Mouse (Mus musculus) CH12.LX (cell line): Measurements from ENCODE around the gene Crkl. TPM values are rescaled to one million over a fixed set of nuclear protein-coding genes. Genes with fewer than 3 reads are reported as not detected.
A peak's percentile ranks its signal among the peaks of the same experiment; 100 is the strongest.

ENCODE experiments used
- DNase-seq: peaks from one replicate; pipeline ENCODE4 v3.0.0-alpha.2; 2013; ENCODE audit errors: extremely low read depth
- H3K27ac ChIP-seq: 2 replicates; pipeline ENCODE4 v1.5.1; 2012; ENCODE audit warnings: low read depth, mild to moderate bottlenecking, control low read depth, moderate library complexity; ENCODE audit not compliant: insufficient read depth
- H3K27me3 ChIP-seq: replicated peaks from 2 replicates; pipeline ENCODE3; 2012; ENCODE audit warnings: inconsistent platforms
- H3K36me3 ChIP-seq, 2 experiments: replicated peaks in 1 of 2; 2 replicates each; pipeline versions ENCODE3 to v1.6.1; 2012; ENCODE audit warnings: inconsistent platforms in 1 of 2, low read length in 1 of 2, mild to moderate bottlenecking in 1 of 2, mixed read lengths in 1 of 2, moderate library complexity in 1 of 2; ENCODE audit not compliant: control insufficient read depth in 1 of 2, insufficient read depth in 1 of 2
- H3K4me1 ChIP-seq, 2 experiments: 2 replicates each; pipeline ENCODE4 v1.6.1; 2012; ENCODE audit warnings: inconsistent platforms in 1 of 2, moderate library complexity in 1 of 2; ENCODE audit not compliant: insufficient read depth in 2 of 2, control insufficient read depth in 1 of 2
- H3K4me2 ChIP-seq: 2 replicates; pipeline ENCODE4 v1.6.1; 2012; ENCODE audit warnings: low read depth, mild to moderate bottlenecking, control low read depth; ENCODE audit not compliant: poor library complexity, insufficient read depth, severe bottlenecking
- H3K4me3 ChIP-seq, 3 experiments: fragments of 150-350 bp in 1 of 3; sonication (generic) in 1 of 3; replicated peaks in 1 of 3; 2 replicates each; pipeline versions ENCODE3 to v1.5.1; 2011 to 2012; ENCODE audit warnings: low read depth in 2 of 3, low read length in 2 of 3, mild to moderate bottlenecking in 2 of 3, moderate library complexity in 2 of 3, control low read depth in 1 of 3, improper control_type of control experiment in 1 of 3, inconsistent platforms in 1 of 3, mixed read lengths in 1 of 3; ENCODE audit not compliant: poor library complexity in 1 of 3
- H3K79me2 ChIP-seq: replicated peaks from 2 replicates; pipeline ENCODE4 v1.6.1; 2012; ENCODE audit warnings: mild to moderate bottlenecking, moderate library complexity; ENCODE audit not compliant: control insufficient read depth, poor library complexity, insufficient read depth, severe bottlenecking; ENCODE audit errors: extremely low read depth
- H3K9ac ChIP-seq: 2 replicates; pipeline ENCODE4 v1.6.1; 2012; ENCODE audit warnings: low read depth, mild to moderate bottlenecking, control low read depth, moderate library complexity; ENCODE audit not compliant: insufficient read depth
- H3K9me3 ChIP-seq: replicated peaks from 2 replicates; pipeline ENCODE3; 2012; ENCODE audit warnings: low read length, inconsistent platforms, mixed read lengths
- BHLHE40 ChIP-seq: IDR thresholded peaks from 2 replicates; pipeline ENCODE4 v1.6.1; 2011; ENCODE audit warnings: mild to moderate bottlenecking, low read depth, low read length, improper control_type of control experiment
- CTCF ChIP-seq, 2 experiments: IDR thresholded peaks in 1 of 2; conservative IDR thresholded peaks in 1 of 2; 2 replicates each; pipeline ENCODE4 v1.5.1; 2011 to 2012; ENCODE audit warnings: low read depth in 2 of 2, low read length in 2 of 2, improper control_type of control experiment in 1 of 2, inconsistent platforms in 1 of 2, mild to moderate bottlenecking in 1 of 2, moderate library complexity in 1 of 2
- ELF1 ChIP-seq: IDR thresholded peaks from 2 replicates; pipeline ENCODE4 v1.6.1; 2014; ENCODE audit warnings: low read depth, mild to moderate bottlenecking, inconsistent platforms, low read length, improper control_type of control experiment
- JUND ChIP-seq: conservative IDR thresholded peaks from 2 replicates; pipeline ENCODE4 v1.6.1; 2011; ENCODE audit warnings: low read depth, low read length, improper control_type of control experiment
- MAX ChIP-seq: IDR thresholded peaks from 2 replicates; pipeline ENCODE4 v1.6.1; 2011; ENCODE audit warnings: low read length, improper control_type of control experiment
- MXI1 ChIP-seq: IDR thresholded peaks from 2 replicates; pipeline ENCODE4 v1.6.1; 2011; ENCODE audit warnings: mild to moderate bottlenecking, low read depth, low read length, improper control_type of control experiment
- MYC ChIP-seq: IDR thresholded peaks from 2 replicates; pipeline ENCODE4 v1.6.1; 2011; ENCODE audit warnings: low read depth, mild to moderate bottlenecking, improper control_type of control experiment, low read length
- RAD21 ChIP-seq: IDR thresholded peaks from 2 replicates; pipeline ENCODE4 v1.6.1; 2011; ENCODE audit warnings: low read depth, mild to moderate bottlenecking, low read length, improper control_type of control experiment, moderate library complexity
- SMC3 ChIP-seq: IDR thresholded peaks from 2 replicates; pipeline ENCODE4 v1.6.1; 2011; ENCODE audit warnings: low read depth, low read length, improper control_type of control experiment
- TCF12 ChIP-seq: IDR thresholded peaks from 2 replicates; pipeline ENCODE4 v1.6.1; 2014; ENCODE audit warnings: low read depth, mild to moderate bottlenecking, inconsistent platforms, low read length, improper control_type of control experiment
- ZC3H11A ChIP-seq: IDR thresholded peaks from 2 replicates; pipeline ENCODE4 v1.6.1; 2012; ENCODE audit warnings: low read depth, mild to moderate bottlenecking, inconsistent platforms, low read length, improper control_type of control experiment
- dilution Hi-C: fragments of 300-500 bp; cut with MboI; formaldehyde crosslinking; loops from 2 replicates; pipeline ENCODE4 v1.14.3; 2020; ENCODE audit warnings: low sequenced_read_pairs; ENCODE audit not compliant: extremely low pct_unique_long_range_greater_than_20kb, extremely low pct_ligation_motif_present
- in situ Hi-C: fragments of 300-500 bp; cut with MboI; formaldehyde crosslinking; loops from 3 replicates; pipeline ENCODE4 v1.14.3; 2019; ENCODE audit warnings: low sequenced_read_pairs, low pct_ligation_motif_present, low pct_unique_long_range_greater_than_20kb, mixed read lengths
- polyA plus RNA-seq: library from polyadenylated mRNA; unstranded; fragments of >175 nt; gene quantifications from 2 replicates; pipeline ENCODE4 v1.2.1, GENCODE M21; 2012; ENCODE audit warnings: low read depth; ENCODE audit not compliant: insufficient read length
- total RNA-seq, 2 experiments: library from RNA; depleted of rRNA; stranded (reverse); fragments of 300-350 nt in 1 of 2; fragments of >200 nt in 1 of 2; gene quantifications; 2 replicates each; pipeline ENCODE4 v1.2.3; 2012 to 2014

Crkl gene
- total and polyA plus RNA-seq, 3 experiments: 16.9 to 35.6 (median 21.6) TPM

- peak; percentile 86 for TF ChIP-seq ELF1
- TF ChIP-seq, all 38 proteins: peak for 22
Observed at GRCm38 (mm10) chr16:17451541-17452372, at the start of gene Crkl (continued).

GRCm38 (mm10) chr16:17402855-17403254 lies 48.9 kb upstream of the Crkl start:
- Histone ChIP-seq H3K9me3 (no peaks in the 10 kb centered on the region), H3K9ac (no peak overlapping the region), H3K36me3 (peaks cover 0 to 28% of the 10 kb centered on the region in 2 experiments), H3K27me3 (no peaks in the 10 kb centered on the region), H3K79me2 (peaks cover 32% of the 10 kb centered on the region), H3K4me2 (no peak overlapping the region), H3K4me3 (no peak overlapping the region), H3K27ac (no peak overlapping the region), H3K4me1 (peaks cover 5 to 46% of the 10 kb centered on the region in 2 experiments)
- dilution Hi-C loops: no loop called here
- TF ChIP-seq SMC3 (peak; percentile 90), BHLHE40 (no peak), RAD21 (peak; percentile 85), TCF12 (no peak), CTCF (conservative IDR thresholded peaks at IDR 0.05 in 1 of 2, IDR thresholded peaks at IDR 0.05 in 1 of 2; ENCODE audit: low read depth in 2 of 2, low read length in 2 of 2) (peak; percentile 86 to 91; a peak in 3 of 4 replicates), ZC3H11A (peak; percentile 28; the same call in 1 of the 2 replicates), MAX (peak; percentile 15; the same call in 1 of the 2 replicates), MYC (peak; percentile 88), JUND (no peak)
- in situ Hi-C loops: no loop called here
- DNase-seq: peak; percentile 81

GRCm38 (mm10) chr16:17405271-17405696 lies 46.5 kb upstream of the Crkl start:
- Histone ChIP-seq H3K4me1 (peaks cover 18 to 45% of the 10 kb centered on the region in 2 experiments), H3K4me3 (peak overlapping the region; percentile 67 to 91 (median 70)), H3K9ac (peak overlapping the region; percentile 72), H3K27ac (peak overlapping the region; percentile 30), H3K79me2 (peaks cover 38% of the 10 kb centered on the region), H3K27me3 (no peaks in the 10 kb centered on the region), H3K36me3 (peaks cover 0 to 27% of the 10 kb centered on the region in 2 experiments)
- in situ Hi-C loops: loop anchor here (5.0 kb wide), 1 partner anchor 127 kb away; the partner anchor contains the start of gene Thap7
- peak; percentile 56 for DNase-seq
- TF ChIP-seq RAD21 (no peak), MAX (peak; percentile 63), MXI1 (peak; percentile 81), MYC (0 out of 2 replicates have a peak, but pooled peaks have one; percentile 58)
- TF ChIP-seq, all 38 proteins: peak for 3
- Histone ChIP-seq H3K9me3 (no peaks in the 10 kb centered on the region), H3K4me2 (peak overlapping the region; percentile 89)
- dilution Hi-C loops: no loop called here
